Mouse (Mus musculus) inflammation-experienced regulatory T-cells, adult 6 months (primary cell): ENCODE data around the gene Dab1. TPM values are rescaled to one million over a fixed set of nuclear protein-coding genes. Genes with fewer than 3 reads are reported as not detected.

Experiments
- ATAC-seq: one replicate; pipeline ENCODE4 v1.8.0; 2017
- polyA plus RNA-seq, 3 experiments: library from polyadenylated mRNA; unstranded; fragments of 100-300 nt; shearing (Covaris generic); gene quantifications; one replicate each; pipeline ENCODE4 v1.2.1; 2017

Gene Dab1
- polyA plus RNA-seq, 3 experiments from 2014 or later = not detected

DNA sequence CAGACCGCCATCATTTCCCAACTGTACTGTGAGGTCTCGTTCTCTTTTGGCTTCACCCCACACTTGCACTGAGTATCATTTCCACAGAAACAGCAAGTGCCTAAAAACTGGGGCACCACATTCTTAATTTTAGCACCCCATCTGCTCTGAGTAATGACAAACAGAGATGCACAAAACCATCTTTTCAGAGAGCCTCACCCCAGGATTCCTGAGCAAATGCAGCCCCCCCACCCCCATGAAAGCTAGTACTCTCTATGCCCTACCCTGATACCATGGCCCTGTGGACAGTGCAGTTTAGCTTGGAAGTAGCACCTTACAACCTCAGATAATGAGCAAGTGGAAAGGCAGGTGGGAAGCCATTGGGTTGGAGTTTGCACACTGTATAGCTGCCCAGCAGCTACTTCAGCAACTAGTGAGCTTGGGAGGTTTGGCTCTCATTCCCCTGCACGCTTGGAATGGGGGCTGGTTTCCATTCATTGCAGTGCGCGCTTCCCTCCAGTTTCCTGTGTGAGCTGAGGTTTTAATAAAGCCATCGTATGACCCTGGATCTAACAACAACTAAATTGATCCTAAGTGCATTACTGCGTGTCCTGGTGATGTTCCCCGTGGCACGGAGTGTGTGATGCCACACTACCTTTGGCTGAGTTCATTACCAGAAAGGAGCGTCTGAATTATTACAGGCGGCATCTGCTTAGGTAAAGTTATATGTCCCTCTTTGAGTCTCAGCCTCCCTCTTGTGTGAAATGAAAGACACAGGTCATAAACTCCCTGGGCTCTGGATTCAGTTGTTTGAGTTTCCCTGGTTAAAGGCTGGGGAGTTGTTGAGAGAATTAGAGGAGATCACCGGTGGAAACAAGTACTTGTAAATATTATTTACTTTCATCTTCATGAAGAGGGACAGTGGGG is 842.2 kb downstream of the Dab1 start:
- no peak for ATAC-seq

DNA sequence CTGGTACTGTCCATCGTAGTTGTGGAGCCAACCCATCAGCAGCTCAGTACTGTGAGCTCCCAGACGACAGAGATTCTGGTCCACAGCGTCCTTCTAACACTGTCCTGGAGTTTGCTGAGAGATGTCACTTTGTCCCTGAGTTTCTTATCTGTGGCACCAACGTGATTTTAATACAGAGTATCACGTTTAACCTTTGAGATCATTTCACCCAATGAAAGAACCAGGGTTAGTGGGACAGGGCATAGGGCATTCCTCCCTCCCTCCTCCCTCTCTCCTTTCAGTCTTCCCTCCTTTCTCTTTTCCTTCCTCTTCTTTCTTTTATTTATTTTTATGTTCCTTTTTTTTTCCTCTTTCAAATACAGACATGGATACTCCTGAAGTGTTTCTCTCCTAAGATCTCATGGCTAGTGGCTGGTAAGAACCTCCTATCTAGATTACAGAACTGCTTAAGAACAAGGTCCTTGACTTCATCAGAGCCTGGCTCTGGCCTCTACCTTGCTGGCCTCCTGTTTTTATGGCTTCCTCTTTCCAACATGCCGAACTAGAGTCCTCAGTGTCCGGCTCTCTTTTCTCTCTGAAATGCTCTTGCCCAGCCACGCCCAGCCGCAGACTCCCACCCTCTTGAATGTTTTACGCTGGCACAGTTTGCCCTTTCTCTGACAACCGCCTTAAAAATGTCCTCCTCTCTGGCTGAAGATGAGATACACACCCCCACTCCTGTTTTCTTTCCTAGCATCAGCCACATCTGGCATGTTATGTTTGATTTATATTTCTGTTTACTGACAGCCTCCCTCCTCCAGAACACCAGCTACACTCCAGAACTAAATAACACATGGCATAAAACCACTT is 844.0 kb downstream of the Dab1 start:
- ATAC-seq = no peak

GRCm38 (mm10) chr4:104463781-104464170 is 844.6 kb downstream of the Dab1 start:
- no peak for ATAC-seq

- no peak for ATAC-seq
These were observed 846.4 kb downstream of the Dab1 start for GRCm38 (mm10) chr4:104465594-104465993.

GRCm38 (mm10) chr4:104468666-104469065 is 849.5 kb downstream of the Dab1 start:
- no peak for ATAC-seq

- ATAC-seq = no peak
These were observed 853.8 kb downstream of the Dab1 start for GRCm38 (mm10) chr4:104472915-104473314.

DNA sequence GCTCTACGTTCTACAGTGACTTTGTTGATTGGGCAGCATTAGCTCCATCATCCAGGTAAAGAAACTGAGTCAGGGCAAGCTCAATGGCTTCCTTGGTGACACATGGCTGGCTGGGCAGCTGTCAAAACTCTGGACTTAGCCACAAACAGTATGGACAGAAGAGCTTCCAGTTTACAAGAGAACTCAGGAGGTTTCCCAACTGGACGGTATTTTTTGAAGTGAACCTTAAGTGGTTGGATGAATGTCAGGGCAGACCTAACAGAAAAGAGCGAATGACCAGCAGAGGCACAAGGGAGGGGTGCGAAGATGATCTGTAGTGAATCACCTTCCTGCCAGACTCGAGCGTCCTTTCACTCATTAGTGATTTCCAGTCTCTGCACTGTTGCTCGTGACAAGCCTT is 857.7 kb downstream of the Dab1 start:
- no peak for ATAC-seq

- ATAC-seq = no peak
These were observed 864.8 kb downstream of the Dab1 start for GRCm38 (mm10) chr4:104483948-104484347.

- ATAC-seq = no peak
These were observed 878.1 kb downstream of the Dab1 start for GRCm38 (mm10) chr4:104497221-104497620.

GRCm38 (mm10) chr4:104500112-104500511 is 881.0 kb downstream of the Dab1 start:
- ATAC-seq = no peak

DNA sequence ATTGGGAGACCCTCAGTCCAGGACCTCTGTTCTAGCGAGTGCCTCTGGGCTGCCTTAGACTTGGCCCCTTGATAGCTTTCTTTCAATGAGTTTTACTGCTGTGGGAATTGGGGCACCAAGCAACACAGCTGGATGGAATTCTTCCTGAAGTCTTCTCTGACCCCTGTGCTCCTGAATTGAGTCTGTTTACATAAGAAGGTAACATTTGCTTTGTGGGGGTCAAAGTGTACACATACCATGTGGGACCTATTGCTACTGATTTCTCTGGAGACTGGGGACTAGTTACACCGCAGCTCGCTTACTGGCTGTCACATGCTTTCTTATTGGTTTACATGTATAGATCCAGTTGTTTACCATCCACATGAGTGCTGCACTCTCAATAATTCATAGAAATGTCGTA is 881.5 kb downstream of the Dab1 start:
- ATAC-seq = no peak

DNA sequence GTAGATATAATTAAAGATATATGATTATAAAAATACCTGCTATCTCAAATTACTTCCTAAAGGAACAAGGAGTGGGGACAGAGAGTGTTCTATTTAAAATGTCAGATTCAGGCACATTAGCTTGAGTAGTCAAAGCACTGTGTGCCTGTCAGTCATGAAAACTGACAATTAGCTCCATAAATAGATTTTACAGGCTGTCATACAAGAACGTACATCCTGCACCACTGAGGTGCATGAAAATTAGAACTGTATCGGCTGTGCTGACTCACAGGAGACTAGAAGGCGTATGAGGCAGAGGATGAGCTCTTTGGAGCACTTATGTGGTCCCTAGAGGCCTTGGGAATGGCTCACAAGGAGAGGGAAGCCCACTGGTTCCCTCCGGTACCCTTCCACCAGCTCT is 882.1 kb downstream of the Dab1 start:
- ATAC-seq = no peak

- no peak for ATAC-seq
These were observed 885.8 kb downstream of the Dab1 start for GRCm38 (mm10) chr4:104504916-104505315.

GRCm38 (mm10) chr4:104509230-104509985 is 890.2 kb downstream of the Dab1 start:
- no peak for ATAC-seq

GRCm38 (mm10) chr4:104511855-104512254 is 892.7 kb downstream of the Dab1 start:
- no peak for ATAC-seq

DNA sequence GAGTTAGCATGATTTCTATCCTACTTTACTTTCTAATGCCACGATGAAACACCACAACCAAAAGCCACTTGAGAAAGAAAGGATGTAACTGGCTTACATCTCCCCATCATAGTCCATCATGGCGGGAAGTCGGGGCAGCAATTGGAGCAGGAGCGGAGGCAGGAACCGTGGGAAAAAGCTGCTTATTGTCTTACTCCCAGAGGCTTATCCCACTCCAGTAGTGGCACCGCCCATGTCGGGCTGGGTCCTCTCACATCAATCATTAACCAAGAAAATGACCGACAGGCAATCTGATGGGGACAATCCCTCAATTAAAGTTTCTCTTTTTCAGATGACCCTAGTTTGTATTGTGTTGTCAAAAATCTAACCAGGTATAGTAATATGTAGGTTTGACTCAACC is 893.4 kb downstream of the Dab1 start:
- no peak for ATAC-seq

DNA sequence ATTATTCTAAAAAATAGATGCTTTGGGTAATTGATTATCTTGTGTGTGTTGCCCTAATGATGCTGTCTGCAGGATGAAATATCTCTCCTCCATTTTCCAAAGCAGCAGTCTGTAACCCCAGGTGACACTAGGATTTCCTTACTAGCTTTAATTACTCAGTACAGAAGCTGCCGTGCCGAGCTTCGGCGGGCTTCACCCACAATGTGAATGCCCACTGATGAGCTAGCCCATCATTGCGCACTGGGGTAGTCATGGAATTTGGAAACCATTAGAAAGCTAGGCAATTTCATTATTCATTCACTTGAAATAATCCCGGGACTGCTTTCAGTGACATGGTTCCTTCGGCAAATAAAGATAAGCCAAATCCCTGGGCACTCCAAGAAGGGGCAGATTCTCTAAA is 894.5 kb downstream of the Dab1 start:
- ATAC-seq = no peak

GRCm38 (mm10) chr4:104514568-104515000 is 895.4 kb downstream of the Dab1 start:
- ATAC-seq = no peak

DNA sequence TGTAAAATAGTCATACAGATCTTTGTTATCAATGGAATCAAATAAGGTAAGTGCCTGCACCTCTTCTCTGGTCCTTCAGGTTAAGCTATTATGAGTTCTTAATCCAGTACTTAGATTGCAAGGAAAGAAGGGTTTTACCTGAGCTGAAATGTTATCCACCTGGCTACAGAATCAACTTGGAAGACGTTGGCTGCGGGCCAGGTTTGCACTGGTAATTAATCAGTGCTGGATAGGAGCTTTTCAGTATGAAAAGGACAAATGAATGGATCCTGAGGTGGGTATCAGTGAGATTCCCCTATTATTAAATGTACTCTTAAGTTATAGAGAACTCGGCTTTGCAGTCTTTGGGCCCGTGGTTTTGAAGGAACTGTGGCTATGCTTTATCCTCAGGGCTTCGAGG is 896.5 kb downstream of the Dab1 start:
- ATAC-seq = no peak

DNA sequence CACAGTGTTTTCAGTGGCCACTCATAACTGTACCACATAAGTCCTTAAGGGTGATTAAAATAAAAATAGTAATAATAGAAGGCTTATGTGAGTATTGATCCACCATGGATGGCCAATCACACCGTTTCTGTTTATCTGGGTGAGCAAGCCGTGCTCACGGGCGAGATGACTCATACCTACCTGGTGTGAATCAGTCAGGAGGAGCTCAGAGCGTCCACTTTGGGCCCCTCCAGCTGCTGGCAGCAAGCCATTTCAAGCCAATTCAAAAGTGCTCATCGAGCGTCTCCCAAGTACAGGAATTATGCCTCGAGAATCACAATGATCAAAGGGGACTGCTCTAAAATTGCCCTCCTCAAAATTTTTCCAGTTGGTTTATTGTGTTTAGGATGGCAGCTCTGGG is 903.2 kb downstream of the Dab1 start:
- no peak for ATAC-seq

GRCm38 (mm10) chr4:104523776-104524175 is 904.6 kb downstream of the Dab1 start:
- ATAC-seq = no peak

- ATAC-seq = no peak
These were observed 910.9 kb downstream of the Dab1 start for GRCm38 (mm10) chr4:104529905-104530646.
